Mouse (Mus musculus) layer of hippocampus, postnatal 25 days (tissue): ENCODE data around the gene Fuom. TPM values are rescaled to one million over a fixed set of nuclear protein-coding genes. Genes with fewer than 3 reads are reported as not detected.

Experiments used
- DNase-seq, 2 experiments: peaks; one replicate each; pipeline ENCODE4 v3.0.0; 2022; ENCODE audit warnings: mixed read lengths in 2 of 2, low spot score in 1 of 2; ENCODE audit errors: extremely low spot score in 1 of 2
- total RNA-seq, 2 experiments: library from RNA; stranded (reverse); gene quantifications; 2 replicates each; pipeline ENCODE4 v1.2.3; 2021

Fuom gene
- total RNA-seq, 2 experiments from 2014 or later: 38.3 to 47.5 TPM

- no peak for DNase-seq
Measured at GRCm38 (mm10) chr7:140058528-140058927, 43.7 kb downstream of the Fuom start.

GRCm38 (mm10) chr7:140057413-140058407 is 44.5 kb downstream of the Fuom start:
- DNase-seq: no peak

- DNase-seq: no peak
Measured at GRCm38 (mm10) chr7:140054124-140054523, 48.1 kb downstream of the Fuom start.

DNA sequence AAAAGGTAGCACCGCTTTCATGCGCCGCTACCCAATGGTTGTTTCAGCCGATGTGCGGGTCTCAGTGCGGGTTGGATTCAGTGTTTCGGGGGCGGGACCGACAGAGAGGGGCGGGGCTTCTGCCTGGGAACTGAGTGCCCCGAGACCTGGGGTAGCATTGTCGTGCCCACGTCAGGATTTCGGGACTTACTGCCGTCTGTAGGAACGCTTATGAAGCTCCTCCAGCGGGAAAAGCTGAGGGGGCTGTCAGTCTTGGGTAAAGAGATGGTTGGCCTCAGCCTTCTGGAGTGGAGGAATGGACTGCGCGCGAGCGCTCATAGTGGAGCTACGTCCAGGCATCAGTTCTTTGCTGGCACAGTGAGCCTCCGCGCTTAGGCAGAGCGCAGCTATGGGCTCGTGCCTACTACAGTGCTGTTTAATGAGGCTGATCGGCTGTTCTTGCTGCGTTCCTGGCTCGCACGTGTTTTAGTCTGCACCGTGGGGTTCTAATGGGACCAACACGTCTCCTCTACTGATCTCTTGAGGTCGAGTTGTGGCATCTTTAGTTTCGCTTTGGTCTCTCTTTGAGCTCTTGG is 53.0 kb downstream of the Fuom start:
- no peak for DNase-seq

DNA sequence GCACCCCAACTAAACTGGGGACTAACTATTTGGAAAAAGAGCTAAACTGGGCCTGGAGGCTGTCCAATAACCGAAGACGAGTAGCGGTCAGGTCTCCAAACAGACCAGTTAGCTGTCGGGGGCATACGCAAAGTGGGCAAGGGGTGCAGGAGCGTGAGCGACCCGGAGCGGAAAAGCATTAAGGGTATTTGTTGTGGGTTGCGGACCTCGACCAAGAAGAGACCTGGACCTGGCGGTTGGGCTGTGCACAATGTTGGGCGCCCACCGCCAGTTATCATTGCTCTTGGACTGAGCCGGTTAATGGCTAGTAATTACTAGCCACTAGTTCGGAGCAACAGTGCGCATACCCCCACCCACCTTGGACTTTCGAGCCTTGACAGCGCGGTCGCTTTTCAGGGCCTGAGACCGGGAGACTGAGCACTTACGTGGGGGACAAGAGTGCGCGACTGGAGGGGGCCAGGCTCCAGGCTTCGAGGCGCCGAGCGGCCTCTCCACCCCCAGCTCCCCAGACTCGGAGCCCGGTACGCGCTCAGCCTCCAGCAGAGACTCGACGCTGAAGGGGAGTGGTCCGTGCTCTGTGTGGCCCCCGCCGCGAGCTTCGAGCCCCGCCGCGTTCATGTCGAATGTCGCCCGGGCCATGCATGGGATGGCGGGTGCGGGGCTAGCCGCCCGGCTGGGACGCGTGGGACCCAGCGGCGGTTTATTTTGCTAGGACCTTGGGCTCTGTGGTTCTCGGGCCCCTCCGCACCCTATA is 53.7 kb downstream of the Fuom start, which contains the start of gene Msx3:
Gene Msx3, minus strand, starts transcription at position 729 of the 754 bp plus-strand sequence.
- DNase-seq: no peak

DNA sequence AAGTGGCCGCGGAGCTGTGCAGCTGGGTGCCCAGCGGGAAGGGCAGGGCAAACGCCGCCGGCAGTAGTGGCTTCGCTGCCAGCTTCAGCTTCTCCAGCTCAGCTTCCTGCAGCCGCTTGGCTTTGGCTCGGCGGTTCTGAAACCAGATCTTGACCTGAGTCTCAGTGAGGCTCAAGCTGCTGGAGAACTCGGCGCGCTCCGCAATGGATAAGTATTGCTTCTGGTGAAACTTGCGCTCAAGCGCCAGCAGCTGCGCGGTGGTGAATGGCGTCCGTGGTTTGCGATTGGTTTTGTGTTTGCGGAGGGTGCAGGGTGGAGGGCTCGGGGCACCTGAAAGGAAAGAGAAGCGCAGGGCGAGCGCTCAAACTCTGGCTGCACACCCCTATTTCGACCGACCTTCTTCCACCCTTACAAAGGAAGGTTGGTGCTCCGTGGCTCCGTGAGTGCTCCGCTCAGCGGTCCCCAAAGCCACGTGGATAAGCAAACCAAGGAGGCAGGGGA is 54.4 kb downstream of the Fuom start:
- DNase-seq: no peak

Other genes starting within 250 kb of the Fuom start
- gene Kndc1, start 207.7 kb downstream of the Fuom start, total RNA-seq: 10 to 100 TPM; 90.1 to 95.0 TPM
- not detected for gene Utf1, start 158.7 kb downstream of the Fuom start, total RNA-seq
- 1 to 10 TPM; 1.0 to 1.4 TPM for gene 6430531B16Rik, start 123.7 kb downstream of the Fuom start, total RNA-seq
- 1 to 10 TPM; 3.3 to 3.4 TPM for gene Adam8, start 109.9 kb downstream of the Fuom start, total RNA-seq
- 10 to 100 TPM; 21.7 to 26.4 TPM for gene Zfp511, start 66.0 kb downstream of the Fuom start, total RNA-seq
- gene Tubgcp2, start 65.8 kb downstream of the Fuom start, total RNA-seq: 10 to 100 TPM; 36.6 to 38.0 TPM
- gene Msx3, start 53.4 kb downstream of the Fuom start, total RNA-seq: under 1 TPM; 0.12 to 0.14 TPM
- gene Caly, start 19.9 kb downstream of the Fuom start, total RNA-seq: 100 to 1,000 TPM; 235 to 258 TPM
- not detected for gene Prap1, start 9.0 kb downstream of the Fuom start, total RNA-seq
- 1 to 10 TPM; 4.0 to 4.7 TPM for gene Paox, start 13.4 kb upstream of the Fuom start, total RNA-seq
- gene Echs1, start 14.0 kb upstream of the Fuom start, total RNA-seq: 10 to 100 TPM; 52.1 to 59.8 TPM
- gene Mtg1, start 35.1 kb upstream of the Fuom start, total RNA-seq: 10 to 100 TPM; 24.9 to 30.2 TPM
- gene Sprn, start 52.4 kb upstream of the Fuom start, total RNA-seq: 100 to 1,000 TPM; 191 to 207 TPM
- gene Olfr522, start 62.3 kb upstream of the Fuom start, total RNA-seq: not detected
- under 1 TPM in 1 of 2 experiments, not detected in 1; 0.25 TPM for gene Olfr523, start 70.8 kb upstream of the Fuom start, total RNA-seq
- gene Olfr524, start 103.5 kb upstream of the Fuom start, total RNA-seq: not detected
- gene Cd163l1, start 115.8 kb upstream of the Fuom start, total RNA-seq: under 1 TPM; 0.39 to 0.63 TPM
- gene 5830411N06Rik, start 144.8 kb upstream of the Fuom start, total RNA-seq: under 1 TPM; 0.22 to 0.26 TPM
- gene Olfr525, start 218.4 kb upstream of the Fuom start, total RNA-seq: not detected
- not detected for gene Olfr527, start 231.6 kb upstream of the Fuom start, total RNA-seq